In genomic region chr10:110647603-110648002, GRCm38 (mm10) we compare ENCODE assay signal across 17 mouse cellular contexts.
"Had no signal": no experiment of that assay in that cellular context is flagged by ENCODE, and none has a peak within 500 bp of the region (broad histone marks: within the 10 kb centered on the region; RNA-seq: fewer than 3 reads in every experiment).

No protein-coding gene starts in this region.

- H3K27ac ChIP-seq: limb, embryonic 15.5 days; liver, embryonic 12.5 days; midbrain, embryonic 10.5 days; neural tube, embryonic 12.5 days had no signal

- H3K4me2 ChIP-seq: limb, embryonic 15.5 days; liver, embryonic 12.5 days; lung, embryonic 14.5 days; neural tube, embryonic 12.5 days had no signal

- H3K4me3 ChIP-seq: limb, embryonic 15.5 days; liver, embryonic 12.5 days; midbrain, embryonic 10.5 days; myocyte; neural tube, embryonic 12.5 days had no signal

- H3K27me3 ChIP-seq: limb, embryonic 15.5 days; liver, embryonic 12.5 days; neural tube, embryonic 12.5 days had no signal

- DNase-seq: kidney, adult 18-20 months; kidney, postnatal 10 days; kidney, postnatal 4 days; layer of hippocampus, postnatal 36 days; lung, embryonic 14.5 days; lung, postnatal 10 days; lung, postnatal 4 days; retina, postnatal 1 day; right cerebral cortex, postnatal 4 days; spleen, adult 18-20 months; thymus, adult 18-20 months; thymus, postnatal 14 days had no signal

- ATAC-seq: liver, embryonic 12.5 days had no signal

- H3K9me3 ChIP-seq: limb, embryonic 15.5 days; liver, embryonic 12.5 days; midbrain, embryonic 10.5 days; neural tube, embryonic 12.5 days had no signal

- H3K36me3 ChIP-seq: limb, embryonic 15.5 days; liver, embryonic 12.5 days; midbrain, embryonic 10.5 days; neural tube, embryonic 12.5 days had no signal

- H3K9ac ChIP-seq: limb, embryonic 15.5 days; liver, embryonic 12.5 days; lung, embryonic 14.5 days; neural tube, embryonic 12.5 days had no signal

- H3K4me1 ChIP-seq: limb, embryonic 15.5 days; liver, embryonic 12.5 days; midbrain, embryonic 10.5 days; neural tube, embryonic 12.5 days had no signal
